Mouse (Mus musculus) retina, postnatal 1 day (tissue): ENCODE measurements around the gene Meox2.
"Not testable (repeated sequence)": the region's sequence is repeated elsewhere in the genome, so short reads cannot be mapped to it uniquely, and the experiment has no call there.

Source experiments
- DNase-seq: peaks from one replicate; pipeline ENCODE4 v3.0.0-alpha.2; 2012

Gene Meox2

DNA sequence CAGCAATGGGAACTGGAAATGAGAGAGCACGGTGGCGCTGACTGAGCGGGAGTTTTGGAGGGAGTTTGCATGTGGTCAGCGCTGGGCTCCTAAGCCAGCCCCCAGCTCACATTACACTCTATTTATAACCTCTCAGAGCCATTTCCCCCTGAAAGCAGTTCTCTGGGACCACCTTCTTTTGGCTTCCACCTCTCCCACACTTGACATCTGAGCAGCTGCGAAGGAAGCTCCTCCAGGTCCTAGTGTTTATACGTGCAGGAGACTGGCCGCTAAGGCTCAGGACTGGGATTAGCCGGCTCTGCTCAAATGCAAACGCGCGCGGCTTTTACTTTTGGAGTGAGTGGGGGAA lies at the start of gene Meox2:
TSS of gene Meox2 (plus strand) at position 151 of the 349 bp plus-strand sequence.
- DNase-seq, result peak; percentile 57

DNA sequence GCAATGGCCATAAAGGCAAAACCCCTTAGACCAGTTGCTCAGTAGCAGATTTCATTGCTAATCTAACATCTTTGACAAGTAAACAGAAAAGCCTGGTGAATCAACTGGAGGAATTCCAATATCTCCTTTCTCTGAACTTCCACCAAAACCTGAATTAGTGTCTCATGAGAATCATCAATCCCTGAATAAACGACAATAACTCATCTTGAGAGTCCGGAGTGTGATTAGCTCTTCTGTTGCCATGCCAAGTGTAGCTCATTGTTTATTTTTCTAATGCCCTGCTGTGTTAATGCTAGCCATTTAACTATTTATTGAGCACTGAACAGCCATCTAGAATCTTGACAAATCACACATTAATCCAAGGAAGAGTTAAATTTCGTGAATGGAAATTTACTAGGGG lies 35.7 kb upstream of the Meox2 start:
- no peak for DNase-seq

DNA sequence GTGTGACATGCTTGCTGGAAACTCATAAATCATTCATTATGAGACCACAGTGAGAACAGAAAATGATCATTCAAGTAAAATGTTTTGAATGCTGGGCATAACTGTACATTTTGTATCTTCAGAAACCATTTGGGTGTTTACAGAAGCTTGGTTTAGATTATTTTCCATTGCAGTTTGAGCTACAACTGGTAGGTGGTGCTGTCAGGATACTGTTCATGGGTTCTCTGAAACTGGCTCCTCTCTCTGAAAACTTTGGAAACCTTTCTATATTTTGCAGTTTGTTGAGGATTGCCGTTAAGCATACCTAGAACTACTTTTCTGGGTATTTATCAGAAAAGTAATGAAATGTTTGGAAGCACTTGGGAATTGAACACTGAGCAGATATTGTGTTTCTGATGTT lies 31.0 kb upstream of the Meox2 start:
- no peak for DNase-seq

DNA sequence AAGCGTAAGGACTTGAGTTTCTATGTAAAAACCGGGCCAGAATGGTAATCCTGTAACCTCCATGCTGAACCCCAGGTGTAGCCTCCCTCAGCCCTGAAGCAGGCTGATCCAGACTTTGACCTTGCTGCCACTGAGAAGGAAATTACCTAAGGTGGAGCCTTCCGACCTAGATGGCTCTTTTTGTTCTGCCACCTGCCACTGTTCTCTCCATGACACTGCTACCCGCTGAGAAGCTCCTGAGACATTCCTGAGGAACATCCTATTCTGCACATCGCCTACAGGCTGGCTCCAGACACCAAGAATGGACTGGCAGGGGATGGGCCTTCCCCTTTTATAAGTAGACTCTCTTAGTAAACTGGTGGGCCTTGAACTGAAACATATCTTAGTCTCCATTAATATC lies 28.3 kb upstream of the Meox2 start:
- not testable (repeated sequence) for DNase-seq

DNA sequence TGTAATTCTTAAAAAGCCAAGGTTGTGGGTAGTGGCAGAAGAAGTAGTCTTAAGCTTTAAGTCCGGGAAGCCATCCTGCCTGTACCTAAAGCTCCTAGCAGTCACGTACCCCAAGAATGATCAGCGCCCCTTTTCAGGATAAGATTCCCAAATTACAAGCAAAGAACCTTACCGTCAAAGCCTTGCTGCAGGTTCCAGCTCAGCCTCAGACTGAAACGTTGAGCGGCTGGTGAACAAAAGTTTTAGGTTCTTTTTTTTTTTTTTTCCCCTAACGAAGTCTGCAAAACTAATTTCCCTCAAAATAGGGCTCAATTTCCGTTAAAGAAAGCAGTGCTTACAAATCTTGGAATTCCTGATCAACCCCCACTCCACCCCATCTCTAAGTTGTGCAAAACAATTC lies 1.8 kb upstream of the Meox2 start:
- no peak for DNase-seq

DNA sequence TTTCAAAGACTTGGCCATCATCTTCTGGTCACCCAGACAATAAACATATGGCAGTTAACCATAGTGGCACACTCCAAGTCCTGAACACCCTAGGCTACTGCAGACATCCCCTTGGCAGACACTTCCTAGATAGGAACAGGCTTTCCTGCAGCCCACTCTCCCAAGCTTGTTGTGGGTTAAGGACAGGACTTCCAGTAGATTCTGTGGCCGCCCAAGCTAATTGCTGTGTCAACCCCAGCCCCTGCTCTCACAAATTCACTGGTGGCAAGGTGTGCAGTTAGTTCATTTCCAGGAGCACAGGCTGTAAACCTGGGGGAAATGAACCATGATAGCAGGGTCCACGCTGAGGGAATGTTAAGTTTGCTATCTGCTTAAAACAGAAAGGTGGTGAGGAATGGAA lies 1.2 kb upstream of the Meox2 start:
- no peak for DNase-seq

DNA sequence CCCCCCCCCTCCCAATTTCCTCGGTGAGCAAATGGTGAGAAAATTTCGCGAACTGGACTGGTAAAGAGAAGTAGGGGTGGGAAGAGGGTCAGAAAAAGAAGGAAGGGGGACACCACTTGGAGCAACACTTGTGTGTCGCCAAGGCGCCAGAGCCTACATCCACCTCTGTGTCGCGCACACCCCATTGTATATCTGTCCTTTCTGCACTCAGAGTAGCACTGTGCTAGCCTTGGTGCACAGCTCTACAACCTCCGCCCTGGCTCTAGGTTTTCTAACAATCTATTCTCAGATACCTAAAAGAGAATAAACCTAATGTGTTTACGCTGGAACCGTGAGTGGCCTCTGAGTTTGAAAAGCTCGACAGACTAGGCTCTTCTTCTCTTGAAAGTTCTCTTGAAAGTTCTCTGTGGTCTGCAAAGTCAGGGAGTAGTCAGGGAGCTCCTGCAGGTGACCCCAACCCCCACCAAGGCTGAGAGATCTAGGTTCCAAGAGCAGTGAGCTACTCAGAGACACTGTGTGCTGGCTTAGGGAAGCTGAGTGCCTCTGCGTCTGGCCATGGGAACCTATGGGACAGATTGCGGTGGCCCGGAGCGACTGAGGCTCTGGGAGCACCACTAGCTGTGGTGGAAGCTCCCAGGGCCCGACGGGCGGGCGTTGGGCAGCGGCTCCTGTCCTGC lies 489 bp upstream of the Meox2 start:
- no peak for DNase-seq

DNA sequence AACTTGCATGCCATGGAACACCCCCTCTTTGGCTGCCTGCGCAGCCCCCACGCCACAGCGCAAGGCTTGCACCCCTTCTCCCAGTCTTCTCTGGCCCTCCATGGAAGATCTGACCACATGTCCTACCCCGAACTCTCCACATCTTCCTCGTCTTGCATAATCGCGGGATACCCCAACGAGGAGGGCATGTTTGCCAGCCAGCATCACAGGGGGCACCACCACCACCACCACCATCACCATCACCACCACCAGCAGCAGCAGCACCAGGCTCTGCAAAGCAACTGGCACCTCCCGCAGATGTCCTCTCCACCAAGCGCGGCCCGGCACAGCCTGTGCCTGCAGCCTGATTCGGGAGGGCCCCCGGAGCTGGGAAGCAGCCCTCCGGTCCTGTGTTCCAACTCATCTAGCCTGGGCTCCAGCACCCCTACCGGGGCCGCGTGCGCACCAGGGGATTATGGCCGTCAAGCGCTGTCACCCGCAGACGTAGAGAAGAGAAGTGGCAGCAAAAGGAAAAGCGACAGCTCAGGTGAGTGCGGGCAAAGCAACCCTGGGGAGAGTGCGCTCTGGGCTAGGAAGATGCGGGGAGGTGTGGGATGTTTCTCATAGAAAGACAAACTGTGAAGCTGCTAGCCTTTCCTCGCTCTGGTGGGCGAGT lies 606 bp downstream of the Meox2 start:
- DNase-seq, result peak; percentile 56

DNA sequence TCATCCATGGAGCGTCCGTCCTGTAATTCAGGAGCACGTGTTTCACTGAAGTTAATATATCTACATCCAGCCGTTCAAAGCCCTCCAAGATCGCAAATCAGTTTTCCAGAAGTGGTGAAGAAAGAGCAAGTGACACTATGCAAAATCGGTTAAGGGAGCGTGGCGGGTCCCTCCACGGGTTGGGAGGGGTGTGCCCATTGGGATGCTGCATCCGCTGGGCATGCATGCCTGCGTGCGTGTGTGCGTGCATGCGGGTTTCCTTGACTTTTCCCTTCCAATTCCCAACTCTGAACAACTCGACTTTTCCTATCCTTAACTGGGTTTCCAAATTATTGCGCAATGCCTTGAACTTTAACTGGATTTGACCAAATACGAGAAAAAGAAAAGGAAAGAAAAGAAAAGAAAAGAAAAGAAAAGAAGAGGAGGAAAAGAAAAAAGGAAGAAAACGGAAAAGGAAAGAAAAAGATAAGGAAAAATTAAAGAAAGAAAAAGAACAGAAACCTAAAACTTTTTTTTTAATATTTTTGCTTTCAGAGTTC lies 1.2 kb downstream of the Meox2 start:
- no peak for DNase-seq

DNA sequence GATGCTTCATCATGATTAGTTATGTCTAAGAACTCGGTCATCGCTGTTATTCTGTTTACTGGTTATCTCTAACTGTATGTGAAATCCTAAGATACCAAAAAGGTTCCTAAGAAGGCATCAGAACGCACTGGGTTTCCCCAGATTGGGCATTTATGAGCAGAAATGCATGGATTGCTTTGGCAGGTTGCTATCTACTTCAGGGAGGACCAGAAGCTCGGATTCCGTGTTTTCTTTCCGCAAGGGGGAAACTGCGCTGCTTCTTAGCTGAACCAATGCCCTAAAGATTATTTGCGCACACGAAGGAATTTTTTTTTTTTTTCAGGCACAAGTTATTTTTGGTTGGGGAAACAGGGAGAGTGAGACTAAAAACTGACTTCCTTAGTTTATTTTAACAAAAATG lies 2.6 kb downstream of the Meox2 start:
- DNase-seq, result no peak

DNA sequence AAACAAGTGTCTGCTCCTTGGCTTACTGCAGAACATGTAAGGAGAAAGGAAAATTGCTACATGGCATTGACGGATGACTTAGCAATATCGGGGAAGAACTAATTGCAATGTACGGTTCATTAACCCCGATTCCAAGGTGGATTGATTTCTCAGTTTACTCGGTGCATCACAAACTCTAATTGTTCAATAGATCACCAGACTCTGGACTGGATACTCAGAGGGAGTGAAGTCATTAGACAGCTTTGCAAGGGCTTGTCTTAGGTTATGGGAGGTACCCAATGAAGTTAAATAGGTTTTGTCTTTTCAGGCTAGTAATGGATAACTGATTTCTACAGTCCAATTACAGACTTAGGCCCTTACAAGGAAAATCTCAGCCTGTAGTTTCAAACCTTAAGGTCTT lies 10.9 kb downstream of the Meox2 start:
- peak; percentile 25 for DNase-seq

DNA sequence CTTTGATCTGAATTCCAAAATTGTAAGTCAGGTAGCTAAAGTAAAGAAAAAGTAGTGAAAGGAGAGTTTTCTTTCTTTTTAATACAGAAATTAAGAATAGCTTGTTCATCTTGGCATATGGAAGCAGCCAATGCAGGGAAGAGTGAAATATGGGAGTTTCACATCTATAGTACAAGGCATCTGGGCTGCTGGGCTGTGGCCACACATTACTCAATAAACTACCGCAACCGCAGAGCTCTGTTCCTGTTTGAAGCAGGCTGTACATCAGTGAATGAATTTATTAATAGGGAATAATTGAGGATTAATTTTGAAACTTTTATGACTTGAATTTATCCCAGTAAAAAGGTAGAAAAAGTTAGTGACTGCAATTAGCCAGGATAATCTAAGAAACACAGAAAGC lies 15.4 kb downstream of the Meox2 start:
- no peak for DNase-seq

DNA sequence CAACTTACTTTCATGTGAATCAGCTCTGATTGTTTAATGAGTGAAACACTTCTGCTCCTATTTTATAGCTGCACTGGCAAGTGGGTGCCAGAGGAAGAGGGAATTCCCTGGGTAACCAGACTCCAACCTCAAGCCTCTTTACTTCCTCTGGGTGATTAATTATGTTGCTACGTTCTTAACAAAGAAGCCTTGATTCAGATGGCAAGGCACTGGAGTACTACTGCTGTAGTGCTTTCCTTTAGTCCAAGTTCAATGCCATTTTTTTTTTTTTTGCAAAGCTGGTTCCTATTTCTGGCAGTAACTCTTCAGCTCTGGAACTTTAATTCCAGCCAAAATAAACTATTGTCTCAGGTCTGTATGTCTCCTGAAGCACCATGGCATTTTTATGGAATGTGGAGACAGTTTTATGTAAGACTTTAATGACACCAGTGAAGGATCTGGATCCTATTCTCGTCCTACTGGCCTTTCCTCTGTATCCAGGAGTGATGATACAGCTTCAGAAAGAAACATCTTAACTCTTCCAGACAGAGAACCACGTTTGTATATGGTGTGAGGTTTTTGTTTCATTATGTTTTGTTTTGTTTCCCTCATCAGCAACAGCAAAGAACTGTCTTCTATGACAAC lies 33.9 kb downstream of the Meox2 start:
- DNase-seq, result no peak

DNA sequence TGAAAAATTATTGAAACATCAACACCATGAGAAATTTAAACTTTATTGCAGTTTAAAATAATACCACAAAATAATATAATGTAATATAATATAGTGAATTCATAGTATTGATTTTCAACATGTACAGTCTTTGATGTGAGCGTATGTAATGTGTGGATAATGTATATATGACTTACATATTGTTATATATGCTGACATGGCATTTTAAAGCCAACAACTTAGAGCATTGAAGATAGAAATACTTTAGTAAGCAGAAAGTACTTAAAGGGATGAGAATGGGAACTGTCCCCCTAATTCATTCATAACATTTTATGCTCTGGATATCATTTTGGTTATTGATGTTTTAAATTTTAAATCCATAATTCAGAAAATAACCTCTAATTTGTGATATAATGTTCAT lies 35.5 kb downstream of the Meox2 start:
- no peak for DNase-seq

DNA sequence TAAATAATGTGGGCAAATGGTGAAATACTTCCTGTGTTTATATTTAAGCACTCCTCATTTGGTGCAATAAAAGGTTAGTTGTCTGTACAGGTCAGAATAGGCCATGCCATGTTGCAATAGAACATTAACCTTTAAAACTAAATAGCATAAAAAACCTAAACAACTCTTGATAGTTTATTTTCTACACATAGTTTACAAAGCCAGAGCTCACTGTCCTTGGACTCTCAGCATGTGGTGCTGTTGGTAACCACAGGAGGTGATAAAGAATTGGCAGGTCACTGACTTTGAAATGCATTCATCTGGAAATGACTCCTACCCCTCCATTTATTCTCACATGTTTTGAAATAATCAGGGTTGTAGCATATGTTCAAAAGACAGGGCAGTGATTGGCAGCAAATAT lies 59.4 kb downstream of the Meox2 start:
- DNase-seq, result no peak

DNA sequence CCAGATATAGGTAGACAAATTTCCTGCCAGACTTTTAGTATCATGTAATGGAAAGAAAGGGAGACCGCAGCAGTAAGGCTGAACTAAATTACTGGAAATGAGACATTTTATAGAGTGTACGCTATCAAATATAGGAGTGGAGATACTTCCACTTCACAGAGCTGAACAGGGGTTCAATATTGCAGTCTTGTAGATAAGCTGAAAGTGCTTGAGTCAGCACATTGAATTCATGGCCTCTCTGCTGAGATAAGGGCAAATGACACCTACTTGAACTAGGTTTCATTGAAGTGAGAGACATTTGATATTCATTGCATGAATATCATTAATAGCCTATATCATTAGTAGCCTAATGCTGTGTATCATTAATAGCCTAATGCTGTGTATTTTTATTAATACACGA lies 65.0 kb downstream of the Meox2 start:
- no peak for DNase-seq

DNA sequence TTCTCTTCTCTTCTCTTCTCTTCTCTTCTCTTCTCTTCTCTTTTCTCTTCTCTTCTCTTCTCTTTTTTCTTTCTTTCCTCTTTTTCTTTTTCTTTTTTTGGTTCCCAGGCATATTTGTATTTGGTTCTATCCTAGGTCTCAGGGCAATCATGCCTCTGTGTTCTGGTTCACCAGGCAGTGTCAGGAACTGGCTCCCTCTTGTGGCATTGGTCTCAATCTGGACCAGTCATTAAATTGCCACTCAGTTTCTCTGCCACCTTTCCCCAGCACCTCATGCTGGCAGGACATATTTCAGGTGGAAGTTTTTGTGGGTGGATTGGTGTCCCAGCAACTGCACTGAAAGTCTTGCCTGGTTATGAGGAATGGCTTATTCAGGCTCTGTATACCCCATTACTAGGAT lies 75.3 kb downstream of the Meox2 start:
- peak; percentile 11 for DNase-seq

DNA sequence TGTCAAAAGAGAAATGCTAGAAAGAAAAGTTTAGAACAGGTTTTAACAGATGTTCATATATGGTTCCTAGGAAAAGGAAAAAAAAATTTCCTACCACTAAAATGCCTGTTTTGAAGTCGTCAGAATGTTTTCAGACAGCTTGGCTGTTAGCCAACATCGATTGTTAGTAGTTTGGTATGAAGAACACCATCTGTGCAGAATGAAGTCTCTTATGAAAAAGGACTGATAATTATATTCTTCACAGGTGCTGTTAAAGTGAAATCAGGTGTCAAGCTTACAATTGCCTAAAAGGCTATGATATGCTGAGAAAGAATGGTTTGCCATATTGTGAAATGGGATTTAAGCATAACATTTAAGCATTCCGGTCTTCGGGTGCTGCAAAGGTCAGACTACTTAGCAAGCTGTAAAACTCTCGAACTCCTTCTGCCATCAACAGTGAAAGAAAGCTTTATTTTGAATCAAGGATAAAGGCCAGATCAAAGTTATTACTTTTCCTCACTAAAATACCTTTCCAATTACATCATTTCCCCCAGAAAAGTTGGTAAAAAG lies 80.7 kb downstream of the Meox2 start:
- no peak for DNase-seq
